Mouse (Mus musculus) embryonic fibroblast, embryonic 13.5 days (primary cell): ENCODE measurements around the gene Ugt1a10. TPM values are rescaled to one million over a fixed set of nuclear protein-coding genes. Genes with fewer than 3 reads are reported as not detected.
"Not testable (repeated sequence)": the region's sequence is repeated elsewhere in the genome, so short reads cannot be mapped to it uniquely, and the experiment has no call there.

Source experiments
- H3K27ac ChIP-seq: 2 replicates; pipeline ENCODE4 v1.5.1; 2012; ENCODE audit warnings: low read length, control low read depth, inconsistent platforms; ENCODE audit not compliant: insufficient read depth
- H3K4me1 ChIP-seq: 2 replicates; pipeline ENCODE4 v1.6.1; 2011; ENCODE audit warnings: low read length; ENCODE audit not compliant: control insufficient read depth, insufficient read depth
- H3K4me3 ChIP-seq: 2 replicates; pipeline ENCODE4 v1.5.1; 2011; ENCODE audit warnings: mild to moderate bottlenecking, control low read depth, low read length; ENCODE audit not compliant: insufficient read depth
- CTCF ChIP-seq: IDR thresholded peaks from 2 replicates; pipeline ENCODE4 v1.5.1; 2011; ENCODE audit warnings: mild to moderate bottlenecking, control low read depth, low read length, moderate library complexity, borderline replicate concordance; ENCODE audit not compliant: insufficient read depth
- POLR2A ChIP-seq: IDR thresholded peaks from 2 replicates; pipeline ENCODE4 v1.6.1; 2011; ENCODE audit warnings: low read depth, mild to moderate bottlenecking, control low read depth, low read length, moderate library complexity
- polyA plus RNA-seq: library from polyadenylated mRNA; stranded (reverse); fragments of >200 nt; gene quantifications from 2 replicates; pipeline ENCODE4 v1.2.4, GENCODE M21; 2011; ENCODE audit warnings: low read depth; ENCODE audit not compliant: missing spikeins, insufficient read length

The Ugt1a10 gene
- polyA plus RNA-seq, 1 experiment, result not detected

DNA sequence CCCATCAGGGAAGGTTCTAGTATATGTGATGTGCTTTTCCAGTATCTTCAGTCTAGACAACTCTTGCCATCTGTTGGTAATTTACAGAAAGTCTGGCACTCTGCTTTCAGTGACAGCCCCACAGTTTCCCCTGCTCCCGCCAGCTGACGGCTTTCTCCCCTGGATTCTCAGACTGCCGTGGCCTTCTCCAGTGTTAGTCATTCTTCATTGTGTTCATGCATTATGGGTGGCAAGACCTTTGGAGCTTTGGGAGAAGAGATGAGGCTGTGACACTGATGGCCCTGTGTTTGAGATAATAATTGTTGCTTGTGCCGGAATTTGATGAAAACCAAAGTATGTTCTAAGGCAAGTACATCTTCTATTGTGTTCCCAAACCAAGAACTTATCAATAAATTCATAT lies 163.4 kb downstream of the Ugt1a10 start:
- no peak overlapping the region for H3K4me3 ChIP-seq
- no peak overlapping the region for H3K27ac ChIP-seq
- H3K4me1 ChIP-seq, result no peaks in the 10 kb centered on the region
- no peak for TF ChIP-seq POLR2A
- TF ChIP-seq CTCF, result no peak

DNA sequence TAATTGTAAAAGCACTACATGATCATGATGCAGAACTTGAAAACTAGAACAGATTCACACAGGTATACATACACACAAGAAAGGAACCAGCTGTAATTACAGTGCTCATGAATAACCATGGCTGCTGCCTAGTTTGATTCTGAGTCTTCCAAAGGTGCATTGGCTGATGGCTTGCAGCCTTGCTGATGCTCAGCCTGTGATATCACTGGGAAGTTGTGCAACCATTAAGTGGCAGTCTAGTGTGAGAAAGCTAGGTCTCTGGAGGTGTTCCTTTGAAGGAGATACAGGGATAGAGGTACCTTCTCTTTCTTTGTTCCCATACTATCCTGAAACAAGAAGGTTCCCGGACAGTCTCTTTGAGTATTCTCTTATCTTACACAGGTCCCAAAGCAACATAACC lies 163.9 kb downstream of the Ugt1a10 start:
- no peaks in the 10 kb centered on the region for H3K4me1 ChIP-seq
- TF ChIP-seq CTCF (no peak), POLR2A (no peak)
- no peak overlapping the region for H3K4me3 ChIP-seq

DNA sequence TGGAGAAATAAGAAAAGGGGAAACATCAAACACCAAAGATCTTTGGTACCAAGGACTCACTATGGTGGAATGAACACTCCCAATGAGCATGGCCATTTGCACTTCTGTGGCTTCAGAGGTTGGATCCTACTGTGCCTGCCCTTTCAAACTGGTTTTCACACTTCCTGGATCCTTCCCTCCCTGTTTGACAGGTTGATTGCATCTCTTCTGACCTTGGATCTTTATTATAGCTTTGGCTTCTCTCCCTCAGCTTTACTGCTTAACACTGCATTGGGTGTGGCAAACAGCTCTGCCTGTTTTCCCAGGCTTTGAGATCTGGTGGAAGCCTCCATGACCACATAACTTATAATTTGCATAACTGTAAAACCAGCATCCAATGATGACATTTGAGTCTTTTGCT lies 165.1 kb downstream of the Ugt1a10 start:
- H3K4me3 ChIP-seq, result no peak overlapping the region
- no peak overlapping the region for H3K27ac ChIP-seq
- TF ChIP-seq CTCF, result no peak
- no peak for TF ChIP-seq POLR2A
- H3K4me1 ChIP-seq, result no peaks in the 10 kb centered on the region

More for the DNA sequence above, 163.9 kb downstream of the Ugt1a10 start:
- no peak overlapping the region for H3K27ac ChIP-seq

DNA sequence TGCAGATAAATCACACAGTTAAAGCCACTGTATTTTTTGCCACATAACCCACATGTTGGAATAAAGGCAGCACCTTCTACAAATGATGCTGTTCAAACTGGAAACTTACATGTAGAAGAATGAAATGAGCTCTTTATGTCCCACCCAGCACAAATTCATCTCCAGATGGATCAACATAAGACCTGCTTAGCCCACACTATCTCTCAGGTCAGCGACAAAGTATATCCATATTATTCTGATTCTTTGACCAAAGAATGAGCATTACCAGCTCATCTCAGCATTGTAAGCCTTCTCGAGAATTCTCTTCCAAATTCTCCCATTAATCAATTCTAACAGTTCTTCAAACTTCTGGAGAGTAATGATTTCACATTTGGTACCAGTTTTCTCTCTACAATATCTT lies 167.0 kb downstream of the Ugt1a10 start:
- H3K4me1 ChIP-seq, result no peaks in the 10 kb centered on the region
- no peak overlapping the region for H3K27ac ChIP-seq
- no peak overlapping the region for H3K4me3 ChIP-seq
- no peak for TF ChIP-seq CTCF
- TF ChIP-seq POLR2A, result no peak

DNA sequence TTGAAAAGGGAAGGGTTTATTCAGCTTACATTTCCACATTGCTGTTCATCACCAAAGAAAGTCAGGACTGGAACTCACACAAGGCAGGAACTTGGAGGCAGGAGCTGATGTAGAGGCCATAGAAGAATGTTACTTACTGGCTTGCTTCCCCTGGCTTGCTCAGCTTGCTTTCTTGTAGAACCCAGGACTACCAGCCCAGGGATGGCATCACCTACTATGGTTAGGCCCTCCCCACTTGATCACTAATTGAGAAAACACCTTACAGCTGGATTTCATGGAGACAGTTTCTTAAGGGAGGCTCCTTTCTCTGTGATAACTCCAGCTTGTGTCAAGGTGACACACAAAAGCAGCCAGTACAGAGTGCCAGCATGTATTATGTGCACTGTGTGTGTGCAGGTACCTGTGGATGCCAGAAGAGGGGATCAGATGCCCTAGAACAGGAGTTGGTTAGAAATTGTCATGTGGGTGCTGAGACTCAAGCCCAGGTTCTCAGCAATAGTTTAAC lies 167.9 kb downstream of the Ugt1a10 start:
- H3K27ac ChIP-seq, H3K4me3 ChIP-seq, H3K4me1 ChIP-seq: not testable (repeated sequence)

DNA sequence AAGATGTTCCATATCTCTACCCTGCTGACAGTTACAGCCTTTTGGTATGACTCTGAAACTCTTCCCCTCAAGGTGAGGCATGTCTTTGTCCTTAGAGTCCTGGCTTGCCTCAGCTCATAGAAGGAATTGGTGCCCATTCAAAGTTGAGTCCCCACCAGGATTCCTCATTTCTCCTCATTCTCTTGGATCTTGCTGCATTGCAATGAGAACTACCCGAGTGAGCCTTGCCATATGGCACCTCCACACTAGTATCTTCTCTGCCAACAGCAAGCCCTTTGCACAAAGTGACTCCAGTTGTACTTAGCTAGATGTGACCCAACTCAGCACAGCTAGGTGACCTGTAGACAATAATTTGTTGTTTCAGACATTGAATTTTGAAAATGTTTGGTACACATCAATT lies 168.4 kb downstream of the Ugt1a10 start:
- Histone ChIP-seq H3K4me3 (no peak overlapping the region), H3K4me1 (no peaks in the 10 kb centered on the region), H3K27ac (no peak overlapping the region)
- TF ChIP-seq CTCF (no peak), POLR2A (no peak)

DNA sequence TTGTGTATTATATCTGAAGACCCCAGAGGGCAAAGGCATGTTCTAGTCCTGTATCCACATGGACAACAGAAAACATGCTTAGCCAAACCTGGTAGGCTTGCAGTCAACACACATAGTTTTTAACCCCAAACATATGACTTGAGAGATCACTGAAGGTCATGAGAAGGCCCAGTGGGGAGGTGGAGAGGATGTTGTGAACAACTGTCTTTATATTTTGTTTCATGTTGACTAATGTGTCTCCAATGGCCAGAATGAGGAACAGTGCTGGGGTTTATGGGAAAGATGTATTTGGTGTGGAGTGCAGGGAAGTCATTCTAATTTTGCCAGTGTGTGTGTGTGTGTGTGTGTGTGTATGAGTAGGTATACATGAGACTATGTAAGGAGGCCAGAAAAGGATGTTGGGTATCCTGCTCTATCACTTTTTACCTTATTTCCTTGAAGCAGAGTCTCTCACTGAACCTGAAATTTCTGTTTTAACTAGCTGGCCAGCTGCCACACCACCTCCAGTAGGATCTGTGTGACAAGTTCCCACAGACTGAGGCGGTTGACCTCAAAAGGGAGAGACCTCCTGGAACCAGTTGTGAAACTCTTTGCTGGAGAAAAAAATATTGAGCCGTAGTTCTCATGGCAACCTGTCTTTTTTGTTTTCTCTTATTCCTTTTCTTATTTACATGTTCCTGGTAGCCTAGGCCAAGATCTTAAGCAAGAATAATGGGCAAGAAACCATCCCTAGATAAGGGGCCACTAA lies 169.0 kb downstream of the Ugt1a10 start:
- H3K27ac ChIP-seq, result no peak overlapping the region
- H3K4me1 ChIP-seq, result no peaks in the 10 kb centered on the region
- TF ChIP-seq POLR2A (no peak), CTCF (no peak)
- no peak overlapping the region for H3K4me3 ChIP-seq

DNA sequence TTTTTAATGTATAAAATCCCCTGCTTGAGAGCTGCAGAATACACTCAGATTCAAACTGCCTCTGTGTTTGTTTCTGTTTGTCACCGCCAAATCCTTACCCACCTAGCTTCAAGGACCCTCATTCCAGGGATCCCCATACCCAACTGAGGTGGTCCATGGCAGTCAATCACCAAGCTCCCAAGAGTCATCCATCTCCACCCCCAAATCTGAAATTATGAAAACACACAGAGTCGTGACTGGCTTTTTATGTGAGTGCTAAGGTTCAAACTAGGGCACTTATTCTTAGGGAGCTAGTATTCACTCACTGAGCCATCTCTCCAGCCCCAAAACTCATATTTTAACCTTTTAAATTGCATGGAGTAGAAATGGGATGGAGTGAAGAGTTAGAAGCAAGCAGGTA lies 170.1 kb downstream of the Ugt1a10 start:
- H3K27ac ChIP-seq, H3K4me1 ChIP-seq, H3K4me3 ChIP-seq: not testable (repeated sequence)

DNA sequence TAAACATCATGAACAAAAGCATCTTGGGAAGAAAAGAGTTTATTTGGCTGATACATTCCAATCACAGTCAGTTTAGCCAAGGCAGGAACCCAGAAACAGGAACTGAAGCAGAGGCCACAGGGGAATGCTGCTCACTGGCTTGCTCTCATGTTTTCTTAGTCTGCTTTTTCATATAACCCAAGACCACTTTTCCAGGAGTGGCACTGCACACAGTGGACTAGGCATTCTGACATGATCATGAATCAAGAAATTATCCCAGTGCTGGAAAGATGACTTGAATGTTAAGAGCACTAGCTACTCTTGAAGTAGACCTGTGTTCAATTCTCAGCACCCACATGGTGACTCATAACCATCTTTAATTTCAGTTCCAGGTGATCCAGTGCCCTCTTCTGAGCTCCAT lies 170.6 kb downstream of the Ugt1a10 start:
- H3K27ac ChIP-seq, result no peak overlapping the region
- no peak overlapping the region for H3K4me3 ChIP-seq
- no peak for TF ChIP-seq POLR2A
- no peak for TF ChIP-seq CTCF
- H3K4me1 ChIP-seq, result no peaks in the 10 kb centered on the region

DNA sequence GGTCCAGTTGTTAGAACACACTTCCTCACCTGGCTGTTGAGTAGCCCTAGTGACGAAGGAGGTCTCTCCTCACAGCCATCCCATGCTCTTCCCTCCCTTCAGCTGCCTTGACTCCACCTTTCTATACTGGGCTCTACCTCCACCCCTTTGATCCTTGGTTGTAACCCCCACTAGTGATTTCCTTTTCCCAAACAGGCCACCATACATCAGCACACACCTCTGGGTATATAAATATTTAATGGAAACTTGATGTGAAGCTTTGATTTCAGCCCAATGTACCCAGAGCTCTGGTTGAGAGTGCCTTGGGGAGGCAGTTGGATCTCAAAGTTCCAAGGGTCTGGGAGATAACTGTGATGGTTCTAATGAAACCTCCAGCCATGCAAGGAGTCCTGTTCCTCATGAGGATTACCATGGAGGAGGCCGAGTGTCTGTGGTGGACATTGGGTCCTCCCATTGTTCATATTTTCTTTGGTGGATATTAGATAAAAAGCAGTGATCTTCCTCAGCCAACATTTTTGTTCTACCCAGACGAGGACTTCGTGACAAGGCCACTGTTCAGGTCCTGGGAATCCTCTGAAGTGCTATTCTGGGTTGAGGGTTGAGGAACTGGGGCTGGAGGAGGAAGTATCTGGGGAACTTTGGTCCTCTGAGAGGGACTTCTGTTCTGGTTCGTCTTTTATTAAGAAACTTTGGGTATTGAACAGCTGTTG lies 171.6 kb downstream of the Ugt1a10 start, which contains the start of gene Mroh2a:
Gene Mroh2a, plus strand, starts transcription at position 317 of the 710 bp plus-strand sequence.
- Histone ChIP-seq H3K27ac (no peak within 1 kb of the TSS), H3K4me1 (no peaks in the 10 kb centered on the region), H3K4me3 (no peak within 1 kb of the TSS)
- TF ChIP-seq CTCF (no peak), POLR2A (no peak)
